Mouse (Mus musculus): ENCODE measurements around the gene Sec22a. TPM values are rescaled to one million over a fixed set of nuclear protein-coding genes. Genes with fewer than 3 reads are reported as not detected.

Sec22a gene
- polyA plus RNA-seq, 2 experiments from 2014 or later: 38.9 to 42.0 TPM

Other genes starting within 250 kb of the Sec22a start
- under 1 TPM; 0.08 to 0.14 TPM for gene Adcy5, start 209.0 kb downstream of the Sec22a start, polyA plus RNA-seq (2017; shearing (Covaris generic))
- not detected for gene Pdia5, start 127.0 kb upstream of the Sec22a start, polyA plus RNA-seq (2017; shearing (Covaris generic))
- gene Sema5b, start 177.2 kb upstream of the Sec22a start, polyA plus RNA-seq (2017; shearing (Covaris generic)): not detected

All from CD4-positive, CD25-positive, alpha-beta regulatory T cell, adult 4 months (primary cell).